Mouse (Mus musculus) right cerebral cortex, postnatal 10 days (tissue): ENCODE measurements at regions not wholly inside any gene's neighbourhood (a gene's known extent, or its start where the extent isn't known, plus 50 kb on each side); places are given as distances from the start of the nearest gene placed in this dataset.

ENCODE experiments used
- DNase-seq, 2 experiments: peaks; one replicate each; pipeline ENCODE4 v3.0.0; 2021; ENCODE audit warnings: low spot score in 2 of 2

- no peak for DNase-seq
Measured at GRCm38 (mm10) chr3:61255643-61256042, 105.8 kb upstream of the Rap2b start.

GRCm38 (mm10) chr3:61268453-61269335, 92.7 kb upstream of the Rap2b start:
- DNase-seq: peak; percentile 67 to 81

- no peak for DNase-seq
Measured at GRCm38 (mm10) chr3:61285924-61286520, 75.4 kb upstream of the Rap2b start.

- DNase-seq: no peak
Measured at GRCm38 (mm10) chr3:61288195-61288594, 73.2 kb upstream of the Rap2b start.

- no peak for DNase-seq
Measured at GRCm38 (mm10) chr3:61294855-61295254, 66.6 kb upstream of the Rap2b start.

GRCm38 (mm10) chr3:61297290-61297689, 64.1 kb upstream of the Rap2b start:
- no peak for DNase-seq

- DNase-seq: no peak
Measured at GRCm38 (mm10) chr3:61302214-61302613, 59.2 kb upstream of the Rap2b start.

GRCm38 (mm10) chr3:61303485-61303884, 58.0 kb upstream of the Rap2b start:
- DNase-seq: peak in 1 of 2 experiments; percentile 31

- DNase-seq: no peak
Measured at GRCm38 (mm10) chr3:61306306-61306705, 55.1 kb upstream of the Rap2b start.

GRCm38 (mm10) chr3:61308764-61309163, 52.7 kb upstream of the Rap2b start:
- no peak for DNase-seq

GRCm38 (mm10) chr3:61309197-61309596, 52.2 kb upstream of the Rap2b start:
- DNase-seq: no peak
